Mouse (Mus musculus): Measurements from ENCODE around the gene Dpf3.

DNA sequence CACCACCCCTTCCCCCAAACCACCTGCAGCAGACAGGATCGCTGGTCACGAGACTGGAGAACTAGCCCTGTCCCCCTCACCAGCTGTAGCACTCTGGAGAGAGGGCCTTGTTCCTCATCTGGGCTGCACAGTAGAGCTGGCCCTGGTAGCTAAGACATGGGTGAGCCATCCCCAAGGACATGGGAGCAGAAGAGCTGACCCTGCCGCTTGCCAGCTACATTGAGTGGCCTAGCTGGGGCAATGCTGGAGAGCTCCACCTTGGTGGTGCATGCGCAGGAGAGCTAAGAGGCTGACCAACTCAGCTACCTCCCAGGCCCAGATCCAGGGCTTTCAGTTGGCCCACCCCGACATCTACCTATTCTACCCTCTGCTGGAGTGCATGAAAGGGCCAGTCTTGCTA, 67.2 kb downstream of the Dpf3 start:
- TF ChIP-seq CTCF (IDR thresholded peaks at IDR 0.05; ENCODE audit: borderline replicate concordance, insufficient read depth, low read depth, low read length) = no peak
- no peak for TF ChIP-seq POLR2A (IDR thresholded peaks at IDR 0.05; ENCODE audit: borderline replicate concordance, insufficient read depth, low read length)

All from cerebellum, adult 2 months (tissue).